Mouse (Mus musculus): Measurements from ENCODE around the gene Neto2. TPM values are rescaled to one million over a fixed set of nuclear protein-coding genes. Genes with fewer than 3 reads are reported as not detected.
"Not testable (repeated sequence)": the region's sequence is repeated elsewhere in the genome, so short reads cannot be mapped to it uniquely, and the experiment has no call there.

The Neto2 gene
- polyA plus RNA-seq, 1 experiment from 2014 or later = 37.5 TPM

DNA sequence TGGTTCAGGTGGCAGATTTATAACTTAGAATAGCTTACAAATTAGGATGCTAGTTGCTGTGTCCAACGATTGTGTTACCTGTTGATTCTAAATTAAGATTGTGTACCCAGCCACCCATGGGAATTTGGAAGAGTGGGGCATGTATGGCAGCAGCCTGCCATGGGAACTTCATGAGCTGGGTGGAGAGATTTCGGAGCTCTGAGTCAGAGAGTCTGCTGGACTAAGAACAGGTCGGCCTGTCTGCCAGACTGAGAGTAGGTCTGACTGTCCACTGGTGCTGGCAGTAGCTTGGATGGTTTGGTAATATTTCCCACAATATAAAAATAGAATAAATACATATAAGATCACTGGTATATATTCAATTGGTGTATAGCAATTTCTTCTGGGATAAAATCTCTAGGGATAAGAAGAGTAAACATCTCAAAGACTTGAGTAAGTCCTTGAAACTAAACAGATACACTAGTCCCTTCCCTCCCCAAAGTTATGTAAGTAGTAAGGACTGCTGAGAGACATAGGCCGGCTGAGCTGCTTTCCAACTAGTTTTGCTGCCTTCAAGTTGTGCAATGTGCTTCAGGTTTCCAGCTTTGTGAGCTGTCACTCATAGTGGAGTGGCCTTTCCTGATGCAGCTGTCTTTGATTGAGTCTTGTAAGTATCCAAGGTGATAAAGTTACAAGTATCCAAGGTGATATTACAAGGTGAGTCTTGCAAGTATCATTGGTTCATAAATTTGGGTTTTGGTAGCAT lies 55.6 kb downstream of the Neto2 start:
- ATAC-seq (ENCODE audit: low FRiP score, low read depth) = no peak
- Histone ChIP-seq H3K27ac (no peak overlapping the region), H3K4me1 (no peaks in the 10 kb centered on the region), H3K4me2 (replicated peaks) (no peak overlapping the region), H3K4me3 (no peak overlapping the region), H3K9ac (no peak overlapping the region), H3K27me3 (replicated peaks) (no peaks in the 10 kb centered on the region), H3K9me3 (no peaks in the 10 kb centered on the region), H3K36me3 (peaks cover 36% of the 10 kb centered on the region)
- 88% methylated on average over 4 of the region's 4 CpGs for WGBS

DNA sequence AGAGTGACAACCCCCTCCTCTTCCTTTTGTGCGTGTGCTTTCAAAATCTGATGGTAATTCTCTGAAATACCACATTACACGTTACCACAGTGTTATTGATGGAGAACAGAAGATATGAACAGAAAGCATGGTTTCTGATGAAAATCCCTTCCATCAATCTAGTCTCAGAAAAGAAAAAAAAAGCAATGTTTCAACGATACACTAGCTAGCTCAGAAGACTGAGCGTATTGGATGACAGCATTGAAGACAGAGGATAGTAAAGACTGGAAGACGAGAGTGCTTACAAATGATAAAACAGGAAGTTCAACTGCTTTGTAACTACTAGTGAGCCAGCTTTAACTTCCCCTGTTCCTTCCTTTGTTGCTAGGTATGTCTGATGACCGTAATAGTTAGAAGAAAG lies 76.3 kb downstream of the Neto2 start:
- ATAC-seq (ENCODE audit: low FRiP score, low read depth) = no peak
- H3K4me3 ChIP-seq = no peak overlapping the region
- no peak overlapping the region for H3K27ac ChIP-seq
- no peaks in the 10 kb centered on the region for H3K9me3 ChIP-seq
- H3K36me3 ChIP-seq = peaks cover 16% of the 10 kb centered on the region
- 92% methylated on average over 6 of the region's 6 CpGs for WGBS
- no peak overlapping the region for H3K4me2 ChIP-seq (replicated peaks)
- no peaks in the 10 kb centered on the region for H3K4me1 ChIP-seq
- H3K9ac ChIP-seq = no peak overlapping the region
- H3K27me3 ChIP-seq (replicated peaks) = no peaks in the 10 kb centered on the region

DNA sequence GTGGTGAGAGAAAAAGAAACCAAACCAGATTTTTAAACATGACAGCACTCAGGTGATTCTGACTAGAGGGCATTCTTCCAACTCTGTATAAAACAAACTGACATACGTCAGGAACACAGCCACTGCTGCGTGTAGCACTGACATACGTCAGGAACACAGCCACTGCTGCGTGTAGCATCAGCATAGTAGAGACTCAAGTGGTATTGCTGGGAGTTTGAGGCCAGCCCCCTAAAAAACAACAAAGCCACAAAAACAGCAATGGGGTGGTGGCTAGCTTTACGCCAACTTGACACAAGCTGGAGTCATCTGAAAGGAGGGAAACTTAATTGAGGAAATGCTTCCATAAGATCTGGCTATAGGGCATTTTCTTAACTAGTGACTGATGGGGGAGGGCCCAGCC lies 77.5 kb downstream of the Neto2 start:
- Histone ChIP-seq H3K4me1 (no peaks in the 10 kb centered on the region), H3K9me3 (no peaks in the 10 kb centered on the region), H3K27me3 (replicated peaks) (no peaks in the 10 kb centered on the region), H3K9ac (no peak overlapping the region), H3K36me3 (peaks cover 12% of the 10 kb centered on the region; the same call in 1 of the 2 replicates), H3K4me2 (replicated peaks) (no peak overlapping the region), H3K4me3 (no peak overlapping the region), H3K27ac (no peak overlapping the region)
- ATAC-seq (ENCODE audit: low FRiP score, low read depth) = no peak
- WGBS = 93% methylated on average over 5 of the region's 5 CpGs

DNA sequence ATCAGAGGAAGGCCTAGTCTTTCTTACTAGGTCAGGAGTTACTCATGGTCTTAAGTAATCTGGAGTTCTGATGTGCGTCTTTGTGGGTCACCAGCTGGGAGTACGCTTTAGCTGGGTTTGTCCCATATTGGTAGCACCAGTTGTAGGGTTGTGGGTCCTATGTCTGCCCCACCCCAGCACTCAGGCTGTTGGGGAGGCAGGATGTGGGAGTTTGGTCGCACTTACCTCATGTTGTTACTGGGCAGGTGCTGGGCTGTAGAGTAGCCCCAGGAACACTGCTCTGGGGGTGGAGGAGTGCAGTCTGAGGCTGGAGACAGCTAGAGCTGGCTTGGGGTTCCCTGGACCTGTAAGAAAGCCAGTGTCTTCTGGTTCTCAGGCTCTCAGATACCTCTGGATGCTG lies 81.9 kb downstream of the Neto2 start:
- WGBS = 90% methylated on average over 3 of the region's 3 CpGs

DNA sequence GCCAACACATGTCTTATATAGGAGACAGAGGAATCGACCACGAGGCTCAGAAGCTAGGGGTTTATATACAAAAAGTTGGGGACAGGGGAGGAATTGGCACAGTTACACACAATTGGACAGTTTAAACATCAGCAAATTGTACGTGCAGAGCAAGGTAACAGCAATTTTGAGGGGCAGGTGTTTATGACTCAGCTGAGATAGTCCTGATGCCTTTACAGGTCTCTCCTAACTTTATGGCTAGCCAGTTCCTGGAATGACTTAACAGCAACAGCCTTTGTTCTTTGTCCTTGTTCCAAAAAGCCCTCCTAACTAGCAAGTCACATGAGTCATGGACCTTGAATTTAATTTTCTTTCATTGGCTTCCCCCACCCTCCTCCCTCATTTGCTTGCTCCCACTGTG lies 83.6 kb downstream of the Neto2 start:
- H3K27ac ChIP-seq = not testable (repeated sequence)

More for the DNA sequence above, 81.9 kb downstream of the Neto2 start:
- H3K27me3 ChIP-seq (replicated peaks) = no peaks in the 10 kb centered on the region
- peaks cover 7% of the 10 kb centered on the region; the same call in 1 of the 2 replicates for H3K36me3 ChIP-seq
- no peak overlapping the region for H3K4me3 ChIP-seq
- H3K4me2 ChIP-seq (replicated peaks) = no peak overlapping the region
- H3K9ac ChIP-seq = no peak overlapping the region
- H3K27ac ChIP-seq = no peak overlapping the region
- no peaks in the 10 kb centered on the region for H3K9me3 ChIP-seq
- ATAC-seq (ENCODE audit: low FRiP score, low read depth) = no peak
- no peaks in the 10 kb centered on the region for H3K4me1 ChIP-seq

DNA sequence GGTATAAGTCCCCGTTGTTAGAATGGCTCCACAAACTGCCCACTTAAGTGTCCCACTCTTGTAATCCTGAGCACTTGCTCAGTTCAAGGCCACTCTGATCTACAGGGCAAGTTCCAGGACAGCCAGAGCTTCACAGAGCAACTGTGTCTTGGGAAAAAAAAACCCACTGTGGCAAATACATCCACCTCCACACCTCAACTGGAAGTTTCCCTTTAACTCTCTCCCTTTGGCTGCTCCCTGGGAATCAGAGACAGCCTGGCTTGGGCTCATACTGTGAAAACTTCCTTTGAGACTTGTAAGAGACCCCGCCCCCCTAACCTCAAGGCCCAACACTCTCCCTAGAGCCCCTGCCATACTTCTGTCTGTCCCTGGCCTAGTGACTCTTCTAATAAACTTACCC lies 91.9 kb downstream of the Neto2 start:
- Histone ChIP-seq H3K9me3 (no peaks in the 10 kb centered on the region), H3K4me1 (no peaks in the 10 kb centered on the region), H3K27me3 (replicated peaks) (no peaks in the 10 kb centered on the region), H3K9ac (no peak overlapping the region), H3K4me2 (replicated peaks) (no peak overlapping the region), H3K4me3 (no peak overlapping the region), H3K27ac (no peak overlapping the region), H3K36me3 (no peaks in the 10 kb centered on the region)
- no peak for ATAC-seq (ENCODE audit: low FRiP score, low read depth)
- WGBS = 86% methylated on average over 2 of the region's 2 CpGs

More for the DNA sequence above, 83.6 kb downstream of the Neto2 start:
- H3K36me3 ChIP-seq; H3K4me3 ChIP-seq; H3K9ac ChIP-seq; H3K4me1 ChIP-seq; H3K4me2 ChIP-seq (replicated peaks); H3K27me3 ChIP-seq (replicated peaks); ATAC-seq (ENCODE audit: low FRiP score, low read depth); H3K9me3 ChIP-seq: not testable (repeated sequence)
- WGBS = 95% methylated on average over 3 of the region's 3 CpGs

DNA sequence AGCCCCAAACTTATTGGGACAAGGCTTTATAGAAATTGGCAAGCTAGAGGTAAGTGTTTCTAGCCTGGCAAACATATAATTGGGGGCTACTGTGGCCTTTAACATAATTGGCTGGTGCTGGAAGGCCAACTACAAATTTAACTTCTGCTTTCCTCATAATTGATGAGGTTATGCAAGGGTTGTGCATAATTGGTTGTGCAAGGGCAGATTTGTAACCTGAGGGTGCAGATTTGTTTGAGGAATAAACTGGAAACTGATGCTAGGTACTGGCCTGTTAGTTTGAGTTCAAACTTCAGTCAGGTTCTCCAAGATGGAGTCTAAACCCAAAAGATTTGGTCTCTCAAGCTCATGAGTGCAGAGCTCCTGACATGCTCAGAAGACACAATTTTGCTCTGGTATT lies 92.9 kb downstream of the Neto2 start:
- H3K4me2 ChIP-seq (replicated peaks) = no peak overlapping the region
- H3K27me3 ChIP-seq (replicated peaks) = no peaks in the 10 kb centered on the region
- no peaks in the 10 kb centered on the region for H3K9me3 ChIP-seq
- H3K36me3 ChIP-seq = no peaks in the 10 kb centered on the region
- H3K9ac ChIP-seq = no peak overlapping the region
- ATAC-seq (ENCODE audit: low FRiP score, low read depth) = no peak
- no peak overlapping the region for H3K27ac ChIP-seq
- H3K4me3 ChIP-seq = no peak overlapping the region
- no peaks in the 10 kb centered on the region for H3K4me1 ChIP-seq

DNA sequence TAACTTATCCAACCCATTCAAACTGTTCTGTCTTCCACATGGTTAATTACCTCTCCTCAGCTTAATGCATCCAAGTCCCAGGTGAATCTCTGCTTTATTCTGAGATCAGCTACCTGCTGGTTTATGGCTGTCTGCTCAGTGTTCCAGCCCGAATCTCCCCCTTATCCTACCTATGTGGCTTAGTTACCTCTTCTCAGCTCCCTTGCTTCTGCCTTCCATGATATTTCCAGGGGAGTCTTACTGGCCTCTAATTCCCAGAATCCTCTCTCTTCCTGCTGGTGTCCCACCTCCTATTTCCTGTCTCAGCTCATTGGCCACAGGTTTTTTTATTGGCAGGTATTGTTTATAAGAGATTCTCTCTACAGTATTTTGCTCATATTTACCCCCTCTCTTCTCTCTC lies 93.8 kb downstream of the Neto2 start:
- no peak overlapping the region for H3K27ac ChIP-seq
- WGBS = 66% methylated on average over 1 of the region's 1 CpGs
- H3K9me3 ChIP-seq = no peaks in the 10 kb centered on the region
- H3K4me3 ChIP-seq = no peak overlapping the region
- no peaks in the 10 kb centered on the region for H3K27me3 ChIP-seq (replicated peaks)
- no peak for ATAC-seq (ENCODE audit: low FRiP score, low read depth)
- H3K4me2 ChIP-seq (replicated peaks) = no peak overlapping the region
- no peaks in the 10 kb centered on the region for H3K36me3 ChIP-seq
- H3K4me1 ChIP-seq = no peaks in the 10 kb centered on the region
- H3K9ac ChIP-seq = no peak overlapping the region

DNA sequence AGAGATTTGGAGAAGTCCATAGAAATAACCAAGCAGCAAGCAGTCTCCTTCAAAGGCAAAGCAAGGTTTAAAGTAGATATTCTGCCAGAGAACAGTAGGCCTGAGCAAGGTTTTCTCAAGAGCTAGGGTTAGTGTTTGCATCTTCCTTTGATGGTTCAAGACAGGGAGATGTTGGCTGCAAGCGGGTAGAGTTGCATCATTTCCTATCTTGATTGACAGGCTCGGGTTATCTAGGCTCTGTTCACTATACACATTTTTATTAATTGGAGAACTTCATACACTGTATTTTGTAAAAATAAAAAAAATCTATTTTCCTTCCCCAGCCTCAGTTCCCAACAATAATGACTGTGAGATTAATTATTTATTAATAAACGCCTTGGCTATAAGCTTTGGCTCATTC lies 94.2 kb downstream of the Neto2 start:
- Histone ChIP-seq H3K9ac (no peak overlapping the region), H3K27ac (no peak overlapping the region), H3K4me1 (no peaks in the 10 kb centered on the region), H3K27me3 (replicated peaks) (no peaks in the 10 kb centered on the region), H3K4me3 (no peak overlapping the region), H3K36me3 (no peaks in the 10 kb centered on the region), H3K4me2 (replicated peaks) (no peak overlapping the region), H3K9me3 (no peaks in the 10 kb centered on the region)
- 90% methylated on average over 3 of the region's 3 CpGs for WGBS
- no peak for ATAC-seq (ENCODE audit: low FRiP score, low read depth)

DNA sequence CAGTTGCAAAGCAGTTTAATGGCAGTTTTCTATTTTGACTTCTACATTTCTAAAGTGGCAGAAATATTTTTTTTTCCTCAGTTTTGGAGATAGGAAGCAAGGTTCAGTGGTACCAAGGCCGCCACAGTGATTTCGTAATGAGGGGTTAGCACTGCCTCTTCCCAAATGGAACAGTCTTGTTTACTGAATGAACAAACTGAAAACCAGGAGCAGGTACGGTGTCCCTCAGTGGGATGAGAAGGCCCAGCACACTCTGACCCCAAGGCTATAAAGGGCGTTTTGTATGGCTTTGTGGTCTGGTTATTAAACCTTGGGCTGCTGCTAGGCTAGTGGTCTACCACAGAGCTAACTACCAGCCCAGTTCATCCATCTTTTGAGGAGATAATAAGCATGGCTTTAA lies 96.5 kb downstream of the Neto2 start:
- no peak overlapping the region for H3K9ac ChIP-seq
- no peak overlapping the region for H3K4me3 ChIP-seq
- H3K27ac ChIP-seq = no peak overlapping the region
- H3K4me2 ChIP-seq (replicated peaks) = no peak overlapping the region
- H3K36me3 ChIP-seq = no peaks in the 10 kb centered on the region
- H3K27me3 ChIP-seq (replicated peaks) = no peaks in the 10 kb centered on the region
- no peak for ATAC-seq (ENCODE audit: low FRiP score, low read depth)
- 77% methylated on average over 4 of the region's 4 CpGs for WGBS
- no peaks in the 10 kb centered on the region for H3K4me1 ChIP-seq
- H3K9me3 ChIP-seq = no peaks in the 10 kb centered on the region

DNA sequence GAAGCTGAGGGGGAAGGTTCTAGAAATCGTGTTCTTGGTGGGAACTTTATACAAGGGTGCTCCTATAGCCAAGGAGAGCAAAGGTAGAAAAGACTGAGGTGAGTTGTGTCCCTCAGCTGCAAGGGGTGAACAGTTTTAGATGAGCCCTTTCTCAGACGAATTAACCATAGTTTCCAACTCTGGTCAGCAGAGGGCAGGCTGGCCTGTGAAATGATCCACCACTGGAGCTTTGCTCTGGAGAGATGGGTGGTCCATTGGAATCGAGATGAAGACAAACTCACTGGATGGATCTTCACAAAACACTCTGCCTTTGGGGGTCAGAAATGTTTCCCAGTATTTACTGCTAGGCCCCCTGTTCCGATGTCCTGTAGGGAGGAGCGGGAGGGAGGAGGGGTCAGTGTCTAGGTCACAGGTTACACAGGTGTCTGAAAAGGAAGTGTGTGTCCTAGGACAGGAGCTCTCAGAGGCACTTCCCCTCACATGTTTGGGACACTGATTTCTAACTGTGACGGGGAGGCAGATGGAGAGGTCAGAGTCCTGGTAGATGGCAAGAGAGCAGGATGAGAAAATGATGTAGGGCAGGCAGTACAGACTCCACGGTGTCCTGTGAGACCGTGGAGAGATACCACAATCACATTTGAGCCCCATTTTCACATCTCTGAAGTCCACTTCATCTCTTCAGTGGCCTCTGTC lies 97.4 kb downstream of the Neto2 start:
- Histone ChIP-seq H3K4me1 (no peaks in the 10 kb centered on the region), H3K4me3 (no peak overlapping the region), H3K9me3 (no peaks in the 10 kb centered on the region), H3K9ac (no peak overlapping the region), H3K27ac (no peak overlapping the region), H3K36me3 (no peaks in the 10 kb centered on the region), H3K4me2 (replicated peaks) (no peak overlapping the region), H3K27me3 (replicated peaks) (no peaks in the 10 kb centered on the region)
- 42% methylated on average over 8 of the region's 8 CpGs for WGBS
- ATAC-seq (ENCODE audit: low FRiP score, low read depth) = 0 out of 2 replicates have a peak, but pooled peaks have one; percentile 33

DNA sequence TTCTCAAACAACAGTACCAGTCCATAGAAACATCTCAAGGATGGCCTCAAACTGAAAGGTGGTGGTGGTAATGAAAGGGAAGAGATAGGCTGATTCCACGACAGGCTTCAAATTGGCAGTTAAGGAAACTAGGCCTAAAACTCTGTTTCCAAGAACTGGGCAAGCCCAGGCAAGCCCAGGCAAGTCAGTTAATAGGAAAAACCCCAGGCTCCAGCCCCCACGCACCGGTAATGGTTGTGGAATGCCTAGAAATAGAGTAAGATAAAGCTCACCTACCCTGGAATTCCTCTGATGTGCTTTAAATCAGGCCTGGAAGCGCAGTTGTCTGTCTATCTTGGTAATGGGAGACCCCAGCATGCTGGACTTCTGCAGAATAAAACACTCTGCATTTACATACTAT lies 98.0 kb downstream of the Neto2 start:
- Histone ChIP-seq H3K27ac (no peak overlapping the region), H3K4me1 (no peaks in the 10 kb centered on the region), H3K27me3 (replicated peaks) (no peaks in the 10 kb centered on the region), H3K9ac (no peak overlapping the region), H3K4me3 (no peak overlapping the region), H3K9me3 (no peaks in the 10 kb centered on the region), H3K36me3 (no peaks in the 10 kb centered on the region), H3K4me2 (replicated peaks) (no peak overlapping the region)
- WGBS = 80% methylated on average over 4 of the region's 4 CpGs
- ATAC-seq (ENCODE audit: low FRiP score, low read depth) = no peak

DNA sequence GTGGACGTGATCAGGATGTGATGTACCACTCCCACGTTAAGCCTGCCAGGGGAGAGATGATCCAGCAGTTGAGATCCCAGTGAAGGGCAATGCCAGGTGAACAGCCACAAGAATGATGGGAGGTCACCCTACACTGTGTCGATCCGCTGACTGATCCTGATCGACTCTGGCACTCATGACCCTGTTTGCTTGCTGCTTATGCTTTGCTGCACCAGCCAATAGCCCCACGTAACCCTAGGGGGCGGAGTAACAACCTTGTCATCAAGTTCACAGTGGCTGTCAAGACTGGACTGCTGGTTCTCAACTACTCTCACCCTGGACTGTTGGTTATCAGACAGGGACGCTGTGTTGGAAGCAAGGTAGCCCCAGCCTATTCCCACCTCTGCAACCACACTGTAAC lies 99.0 kb downstream of the Neto2 start:
- no peaks in the 10 kb centered on the region for H3K4me1 ChIP-seq
- no peak overlapping the region for H3K27ac ChIP-seq
- no peaks in the 10 kb centered on the region for H3K27me3 ChIP-seq (replicated peaks)
- WGBS = 84% methylated on average over 8 of the region's 8 CpGs
- H3K4me3 ChIP-seq = no peak overlapping the region
- no peak overlapping the region for H3K9ac ChIP-seq
- no peak overlapping the region for H3K4me2 ChIP-seq (replicated peaks)
- no peaks in the 10 kb centered on the region for H3K36me3 ChIP-seq
- no peak for ATAC-seq (ENCODE audit: low FRiP score, low read depth)
- no peaks in the 10 kb centered on the region for H3K9me3 ChIP-seq
